Mouse (Mus musculus): ENCODE results near the gene Arf1. TPM values are rescaled to one million over a fixed set of nuclear protein-coding genes. Genes with fewer than 3 reads are reported as not detected.
"Not testable (repeated sequence)": the region's sequence is repeated elsewhere in the genome, so short reads cannot be mapped to it uniquely, and the experiment has no call there.

Arf1 gene
- polyA plus RNA-seq, 1 experiment from 2014 or later, result 611 TPM

DNA sequence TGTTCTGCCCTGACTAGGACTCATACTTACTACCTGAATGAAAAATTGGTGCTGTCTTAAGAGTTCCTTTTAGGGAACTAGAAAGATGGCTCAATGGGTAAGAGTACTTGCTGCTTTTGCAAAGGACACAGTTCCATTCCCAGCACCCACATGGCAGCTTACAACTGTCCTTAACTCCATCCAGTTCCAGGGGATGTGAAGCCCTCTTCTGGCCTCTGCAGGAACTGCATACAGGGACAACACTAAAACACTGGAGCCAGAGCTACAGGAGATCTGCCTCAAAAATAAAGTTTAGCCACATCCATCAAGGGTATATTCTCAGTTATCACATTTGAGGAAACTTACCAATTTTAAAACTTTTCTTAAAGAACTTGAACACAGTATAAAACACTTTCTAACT, 9.0 kb downstream of the Arf1 start:
- Histone ChIP-seq H3K4me1 (replicated peaks; ENCODE audit: control insufficient read depth, insufficient read depth, low read length) (no peaks in the 10 kb centered on the region), H3K36me3 (replicated peaks; ENCODE audit: control insufficient read depth, insufficient read depth) (0 out of 2 replicates have a peak, but pooled peaks cover 4% of the 10 kb centered on the region), H3K4me2 (replicated peaks) (no peak overlapping the region), H3K9ac (no peak overlapping the region), H3K27ac (no peak overlapping the region), H3K27me3 (ENCODE audit: control insufficient read depth, insufficient read depth, low read length) (no peaks in the 10 kb centered on the region), H3K4me3 (replicated peaks; ENCODE audit: low read length) (no peak overlapping the region), H3K9me3 (ENCODE audit: control insufficient read depth, low read length) (no peaks in the 10 kb centered on the region)
- ATAC-seq (ENCODE audit: low FRiP score), result no peak
- no peak for DNase-seq (ENCODE audit: low spot score)

GRCm38 (mm10) chr11:59218389-59218998, 9.6 kb downstream of the Arf1 start:
- WGBS, result 91% methylated on average over 4 of the region's 4 CpGs

GRCm38 (mm10) chr11:59216955-59217354, 11.1 kb downstream of the Arf1 start:
- 88% methylated on average over 3 of the region's 3 CpGs for WGBS
- H3K36me3 ChIP-seq (replicated peaks; ENCODE audit: control insufficient read depth, insufficient read depth), result peaks cover 18% of the 10 kb centered on the region
- no peak overlapping the region for H3K27ac ChIP-seq
- no peak for DNase-seq (ENCODE audit: low spot score)
- no peak overlapping the region for H3K4me2 ChIP-seq (replicated peaks)
- H3K27me3 ChIP-seq (ENCODE audit: control insufficient read depth, insufficient read depth, low read length), result no peaks in the 10 kb centered on the region
- H3K9ac ChIP-seq, result no peak overlapping the region
- no peaks in the 10 kb centered on the region for H3K9me3 ChIP-seq (ENCODE audit: control insufficient read depth, low read length)
- no peak overlapping the region for H3K4me3 ChIP-seq (replicated peaks; ENCODE audit: low read length)
- no peak for ATAC-seq (ENCODE audit: low FRiP score)
- no peaks in the 10 kb centered on the region for H3K4me1 ChIP-seq (replicated peaks; ENCODE audit: control insufficient read depth, insufficient read depth, low read length)

More at GRCm38 (mm10) chr11:59218389-59218998, 9.6 kb downstream of the Arf1 start:
- DNase-seq (ENCODE audit: low spot score), result no peak
- Histone ChIP-seq H3K9ac (no peak overlapping the region), H3K9me3 (ENCODE audit: control insufficient read depth, low read length) (no peaks in the 10 kb centered on the region), H3K4me2 (replicated peaks) (no peak overlapping the region), H3K27ac (no peak overlapping the region), H3K4me3 (replicated peaks; ENCODE audit: low read length) (no peak overlapping the region), H3K27me3 (ENCODE audit: control insufficient read depth, insufficient read depth, low read length) (no peaks in the 10 kb centered on the region), H3K4me1 (replicated peaks; ENCODE audit: control insufficient read depth, insufficient read depth, low read length) (no peaks in the 10 kb centered on the region), H3K36me3 (replicated peaks; ENCODE audit: control insufficient read depth, insufficient read depth) (0 out of 2 replicates have a peak, but pooled peaks cover 4% of the 10 kb centered on the region)
- no peak for ATAC-seq (ENCODE audit: low FRiP score)

- no peak for DNase-seq (ENCODE audit: low spot score)
- Histone ChIP-seq H3K9me3 (ENCODE audit: control insufficient read depth, low read length) (no peaks in the 10 kb centered on the region), H3K27ac (no peak overlapping the region), H3K4me2 (replicated peaks) (no peak overlapping the region), H3K9ac (no peak overlapping the region), H3K36me3 (replicated peaks; ENCODE audit: control insufficient read depth, insufficient read depth) (peaks cover 46% of the 10 kb centered on the region), H3K4me1 (replicated peaks; ENCODE audit: control insufficient read depth, insufficient read depth, low read length) (peaks cover 12% of the 10 kb centered on the region), H3K27me3 (ENCODE audit: control insufficient read depth, insufficient read depth, low read length) (no peaks in the 10 kb centered on the region), H3K4me3 (replicated peaks; ENCODE audit: low read length) (no peak overlapping the region)
- 92% methylated on average over 12 of the region's 12 CpGs for WGBS
- ATAC-seq (ENCODE audit: low FRiP score), result no peak
Observed at GRCm38 (mm10) chr11:59212892-59213494, 15.1 kb downstream of the Arf1 start.

GRCm38 (mm10) chr11:59212320-59212719, 15.8 kb downstream of the Arf1 start:
- peaks cover 47% of the 10 kb centered on the region for H3K36me3 ChIP-seq (replicated peaks; ENCODE audit: control insufficient read depth, insufficient read depth)
- not testable (repeated sequence) for H3K4me3 ChIP-seq (replicated peaks; ENCODE audit: low read length); H3K27me3 ChIP-seq (ENCODE audit: control insufficient read depth, insufficient read depth, low read length); H3K9me3 ChIP-seq (ENCODE audit: control insufficient read depth, low read length); DNase-seq (ENCODE audit: low spot score); H3K27ac ChIP-seq; H3K9ac ChIP-seq; H3K4me2 ChIP-seq (replicated peaks); ATAC-seq (ENCODE audit: low FRiP score)
- 85% methylated on average over 12 of the region's 12 CpGs for WGBS
- H3K4me1 ChIP-seq (replicated peaks; ENCODE audit: control insufficient read depth, insufficient read depth, low read length), result peaks cover 17% of the 10 kb centered on the region

DNA sequence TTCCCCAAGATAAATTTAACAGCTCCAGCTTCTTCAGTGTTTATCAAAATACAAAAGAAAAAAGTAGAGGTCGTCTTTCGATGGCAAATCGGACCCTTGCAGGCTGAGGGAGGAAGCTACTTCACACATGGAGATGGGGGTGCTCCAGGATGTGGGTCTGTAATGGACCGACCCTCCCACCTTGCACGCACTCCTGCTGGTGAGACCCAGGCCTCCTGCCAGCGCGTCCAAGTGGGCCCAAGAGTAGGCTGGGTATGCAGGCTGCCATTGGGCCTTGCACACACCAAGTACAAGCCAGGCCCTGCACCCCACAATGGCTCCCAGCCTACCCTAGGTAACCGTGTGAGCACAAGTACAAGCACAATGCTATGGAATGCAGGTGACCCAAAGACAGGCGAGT, 16.5 kb downstream of the Arf1 start:
- H3K9me3 ChIP-seq (ENCODE audit: control insufficient read depth, low read length); H3K9ac ChIP-seq; H3K27me3 ChIP-seq (ENCODE audit: control insufficient read depth, insufficient read depth, low read length); DNase-seq (ENCODE audit: low spot score); H3K27ac ChIP-seq; H3K4me2 ChIP-seq (replicated peaks); H3K4me3 ChIP-seq (replicated peaks; ENCODE audit: low read length); ATAC-seq (ENCODE audit: low FRiP score): not testable (repeated sequence)
- peaks cover 17% of the 10 kb centered on the region for H3K4me1 ChIP-seq (replicated peaks; ENCODE audit: control insufficient read depth, insufficient read depth, low read length)
- WGBS, result 93% methylated on average over 8 of the region's 9 CpGs
- H3K36me3 ChIP-seq (replicated peaks; ENCODE audit: control insufficient read depth, insufficient read depth), result peaks cover 53% of the 10 kb centered on the region

DNA sequence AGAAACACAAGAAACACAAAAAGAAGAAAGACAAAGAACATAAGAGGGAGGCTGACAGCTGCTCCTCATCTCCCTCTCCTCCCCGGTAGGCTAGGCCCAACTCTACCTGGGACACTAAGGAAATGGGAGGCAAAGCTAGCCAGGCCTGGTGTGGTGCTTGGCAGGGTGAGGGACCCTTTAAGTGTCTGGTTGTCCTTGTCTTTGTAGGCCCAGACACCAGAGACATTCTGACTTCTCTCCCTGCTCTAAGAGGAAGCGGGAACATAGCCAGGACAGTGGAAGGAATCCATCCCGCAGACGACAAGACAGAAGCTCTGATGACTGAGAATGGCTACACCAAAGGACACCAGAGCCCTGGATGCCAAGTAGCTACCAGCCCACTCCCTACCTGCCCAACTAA, 18.1 kb downstream of the Arf1 start:
- peaks cover 17% of the 10 kb centered on the region for H3K4me1 ChIP-seq (replicated peaks; ENCODE audit: control insufficient read depth, insufficient read depth, low read length)
- no peak overlapping the region for H3K4me2 ChIP-seq (replicated peaks)
- H3K4me3 ChIP-seq (replicated peaks; ENCODE audit: low read length), result no peak overlapping the region
- WGBS, result 88% methylated on average over 4 of the region's 4 CpGs
- no peak for ATAC-seq (ENCODE audit: low FRiP score)
- no peak for DNase-seq (ENCODE audit: low spot score)
- no peaks in the 10 kb centered on the region for H3K27me3 ChIP-seq (ENCODE audit: control insufficient read depth, insufficient read depth, low read length)
- H3K36me3 ChIP-seq (replicated peaks; ENCODE audit: control insufficient read depth, insufficient read depth), result peaks cover 68% of the 10 kb centered on the region
- no peak overlapping the region for H3K27ac ChIP-seq
- H3K9ac ChIP-seq, result no peak overlapping the region
- no peaks in the 10 kb centered on the region for H3K9me3 ChIP-seq (ENCODE audit: control insufficient read depth, low read length)

DNA sequence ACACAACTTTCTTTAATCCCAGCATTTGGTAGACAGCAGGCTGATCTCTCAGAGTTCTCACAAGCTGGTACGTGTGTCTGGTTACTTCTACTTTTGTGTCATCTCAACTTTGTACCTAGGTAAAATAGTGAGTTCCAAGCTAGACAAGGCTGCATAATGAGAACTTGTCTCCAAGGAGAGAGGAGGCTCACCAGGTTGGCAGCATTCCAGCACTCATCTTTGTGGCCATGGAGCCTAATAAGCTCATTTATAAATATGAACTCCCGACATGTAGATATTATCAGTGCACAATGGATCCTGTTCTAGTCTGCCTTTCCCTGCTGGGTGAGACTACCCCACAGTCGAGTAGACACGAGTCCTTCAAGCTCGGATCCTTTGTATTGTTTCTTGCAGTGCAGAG, 18.5 kb downstream of the Arf1 start:
- H3K9me3 ChIP-seq (ENCODE audit: control insufficient read depth, low read length), result no peaks in the 10 kb centered on the region
- WGBS, result 58% methylated on average over 5 of the region's 5 CpGs
- no peak for ATAC-seq (ENCODE audit: low FRiP score)
- H3K27me3 ChIP-seq (ENCODE audit: control insufficient read depth, insufficient read depth, low read length), result no peaks in the 10 kb centered on the region
- peaks cover 17% of the 10 kb centered on the region for H3K4me1 ChIP-seq (replicated peaks; ENCODE audit: control insufficient read depth, insufficient read depth, low read length)
- no peak for DNase-seq (ENCODE audit: low spot score)
- H3K27ac ChIP-seq, result no peak overlapping the region
- H3K9ac ChIP-seq, result no peak overlapping the region
- peaks cover 70% of the 10 kb centered on the region for H3K36me3 ChIP-seq (replicated peaks; ENCODE audit: control insufficient read depth, insufficient read depth)
- peak overlapping the region; percentile 91 for H3K4me2 ChIP-seq (replicated peaks)
- H3K4me3 ChIP-seq (replicated peaks; ENCODE audit: low read length), result peak overlapping the region; percentile 69; the same call in 1 of the 2 replicates

- H3K9me3 ChIP-seq (ENCODE audit: control insufficient read depth, low read length), result no peaks in the 10 kb centered on the region
- H3K4me1 ChIP-seq (replicated peaks; ENCODE audit: control insufficient read depth, insufficient read depth, low read length), result peaks cover 17% of the 10 kb centered on the region
- H3K27me3 ChIP-seq (ENCODE audit: control insufficient read depth, insufficient read depth, low read length), result no peaks in the 10 kb centered on the region
- H3K9ac ChIP-seq, result peak overlapping the region; percentile 77
- peak; percentile 49 for DNase-seq (ENCODE audit: low spot score)
- ATAC-seq (ENCODE audit: low FRiP score), result peak; percentile 63
- peaks cover 72% of the 10 kb centered on the region for H3K36me3 ChIP-seq (replicated peaks; ENCODE audit: control insufficient read depth, insufficient read depth)
- peak overlapping the region; percentile 91 for H3K4me2 ChIP-seq (replicated peaks)
- peak overlapping the region; percentile 87 for H3K27ac ChIP-seq
- 12% methylated on average over 18 of the region's 18 CpGs for WGBS
- H3K4me3 ChIP-seq (replicated peaks; ENCODE audit: low read length), result peak overlapping the region; percentile 69
Observed at GRCm38 (mm10) chr11:59209003-59209441, 19.0 kb downstream of the Arf1 start.

Data from hindbrain, embryonic 14.5 days (tissue).